Mouse (Mus musculus) kidney, embryonic 15.5 days (tissue): Measurements from ENCODE around the gene Gm9040. TPM values are rescaled to one million over a fixed set of nuclear protein-coding genes. Genes with fewer than 3 reads are reported as not detected.
"Not testable (repeated sequence)": the region's sequence is repeated elsewhere in the genome, so short reads cannot be mapped to it uniquely, and the experiment has no call there.

Experiments used
- ATAC-seq: fragments of 200-750 bp; cut with Nextera tagmentation; replicated peaks from 2 replicates; pipeline ENCODE4 v1.8.0; 2017; ENCODE audit warnings: moderate TSS enrichment; ENCODE audit not compliant: low FRiP score
- H3K27ac ChIP-seq: fragments of 300-500 bp; sonication (generic); 2 replicates; pipeline ENCODE4 v1.5.1; 2015; ENCODE audit warnings: mild to moderate bottlenecking, inconsistent platforms
- H3K27me3 ChIP-seq: fragments of 300-500 bp; sonication (generic); 2 replicates; pipeline ENCODE4 v1.6.1; 2015; ENCODE audit warnings: inconsistent platforms
- H3K36me3 ChIP-seq: fragments of 300-500 bp; sonication (generic); 2 replicates; pipeline ENCODE4 v1.6.1; 2015; ENCODE audit warnings: inconsistent platforms
- H3K4me1 ChIP-seq: fragments of 300-500 bp; sonication (generic); 2 replicates; pipeline ENCODE4 v1.6.1; 2015; ENCODE audit warnings: inconsistent platforms
- H3K4me2 ChIP-seq: fragments of 300-500 bp; sonication (generic); 2 replicates; pipeline ENCODE4 v1.6.1; 2015; ENCODE audit warnings: moderate library complexity, mild to moderate bottlenecking, inconsistent platforms
- H3K4me3 ChIP-seq: fragments of 300-500 bp; sonication (generic); replicated peaks from 2 replicates; pipeline ENCODE4 v1.5.1; 2015; ENCODE audit warnings: mild to moderate bottlenecking, inconsistent platforms
- H3K9ac ChIP-seq: fragments of 300-500 bp; sonication (generic); 2 replicates; pipeline ENCODE4 v1.6.1; 2015; ENCODE audit warnings: mild to moderate bottlenecking, inconsistent platforms
- H3K9me3 ChIP-seq: fragments of 300-500 bp; sonication (generic); replicated peaks from 2 replicates; pipeline ENCODE4 v1.6.1; 2016; ENCODE audit warnings: inconsistent platforms
- WGBS: fragments of 180-500 bp; shearing (Covaris S2); methylation state at CpG from one replicate; pipeline ENCODE4 v1.1.7; 2015; ENCODE audit warnings: mixed read lengths; 5-methylcytosine and 5-hydroxymethylcytosine counted together
- polyA plus RNA-seq: library from polyadenylated mRNA; unstranded; fragments of >200 nt; fragmentation: Nextera tagmentation; extraction: Ambion mirVana; gene quantifications from 2 replicates; pipeline ENCODE4 v1.2.1, GENCODE M21; 2015

Gene Gm9040
- polyA plus RNA-seq, 1 experiment from 2014 or later: not detected

DNA sequence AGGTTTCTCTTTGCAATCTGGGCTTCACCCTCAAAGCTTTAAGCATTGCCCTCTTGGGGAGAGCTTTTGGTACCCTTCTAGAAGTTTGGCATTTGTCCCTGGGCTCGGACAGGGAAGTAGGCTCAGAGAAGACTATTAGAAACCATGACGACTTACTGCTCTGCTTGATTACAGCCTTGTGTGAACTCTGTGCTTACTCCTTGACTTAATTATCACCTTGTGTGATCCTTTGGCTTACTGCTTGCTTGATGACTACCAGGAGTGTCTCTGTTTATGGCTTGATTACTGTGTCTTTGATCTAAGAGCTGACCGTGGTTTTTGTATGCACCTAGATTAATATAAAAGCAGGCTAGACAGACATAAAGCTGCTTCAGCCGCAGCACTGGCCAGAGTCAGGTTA, 48.7 kb downstream of the Gm9040 start:
- not testable (repeated sequence) for H3K9ac ChIP-seq, H3K27ac ChIP-seq, H3K4me1 ChIP-seq, H3K4me3 ChIP-seq, H3K36me3 ChIP-seq, H3K4me2 ChIP-seq, ATAC-seq, H3K9me3 ChIP-seq, H3K27me3 ChIP-seq
- no CpG with 5 or more reads among the region's 4 CpGs for WGBS

Other genes with a start within 250 kb of the Gm9040 start
- 29.3 and 29.8 TPM in 2 replicates for gene Mdm1, start 185.2 kb downstream of the Gm9040 start, polyA plus RNA-seq
- not detected in 2 replicates for gene Il22, start 122.0 kb downstream of the Gm9040 start, polyA plus RNA-seq
- not detected in 2 replicates for gene Gm32717, start 86.2 kb downstream of the Gm9040 start, polyA plus RNA-seq
- gene Gm32802, start 68.3 kb downstream of the Gm9040 start, polyA plus RNA-seq: not detected in 2 replicates
- gene Iltifb, start 31.9 kb downstream of the Gm9040 start, polyA plus RNA-seq: not detected in 2 replicates
- not detected in 2 replicates for gene Gm9044, start 5.4 kb upstream of the Gm9040 start, polyA plus RNA-seq
- gene Gm9045, start 10.9 kb upstream of the Gm9040 start, polyA plus RNA-seq: 0.08 and 0.10 TPM in 2 replicates
- not detected in 2 replicates for gene Gm9046, start 16.3 kb upstream of the Gm9040 start, polyA plus RNA-seq
- gene Gm9048, start 21.7 kb upstream of the Gm9040 start, polyA plus RNA-seq: not detected in 2 replicates
- gene Gm9049, start 27.1 kb upstream of the Gm9040 start, polyA plus RNA-seq: 0.08 and 0.10 TPM in 2 replicates
- not detected in 2 replicates for gene Ifng, start 114.1 kb upstream of the Gm9040 start, polyA plus RNA-seq